Mouse (Mus musculus): Measurements from ENCODE around the gene Creg1. TPM values are rescaled to one million over a fixed set of nuclear protein-coding genes. Genes with fewer than 3 reads are reported as not detected.

Gene Creg1
- total and polyA plus RNA-seq, 3 experiments = 66.0 to 104 (median 76.1) TPM

Other genes with a start within 250 kb of the Creg1 start
- gene Mpzl1, start 129.2 kb upstream of the Creg1 start, total RNA-seq (2021) = 10 to 100 TPM; 14.1 to 21.5 TPM
- gene Mpzl1, start 129.2 kb upstream of the Creg1 start, polyA plus RNA-seq (2012; rRNA removed) = 12.8 and 12.9 TPM in 2 replicates
- 10 to 100 TPM; 13.5 to 16.0 TPM for gene Rcsd1, start 54.0 kb upstream of the Creg1 start, total RNA-seq (2021)
- 4.4 and 4.9 TPM in 2 replicates for gene Rcsd1, start 54.0 kb upstream of the Creg1 start, polyA plus RNA-seq (2012; rRNA removed)
- gene Cd247, start 24.9 kb downstream of the Creg1 start, total RNA-seq (2021) = under 1 TPM; 0.35 to 0.45 TPM
- gene Cd247, start 24.9 kb downstream of the Creg1 start, polyA plus RNA-seq (2012; rRNA removed) = 1.2 and 1.9 TPM in 2 replicates
- 10 to 100 TPM; 13.1 to 14.0 TPM for gene Pou2f1, start 238.9 kb downstream of the Creg1 start, total RNA-seq (2021)
- gene Pou2f1, start 238.9 kb downstream of the Creg1 start, polyA plus RNA-seq (2012; rRNA removed) = 15.5 and 22.9 TPM in 2 replicates